25 mouse cellular contexts compared by ENCODE assay signal in the genomic region with DNA sequence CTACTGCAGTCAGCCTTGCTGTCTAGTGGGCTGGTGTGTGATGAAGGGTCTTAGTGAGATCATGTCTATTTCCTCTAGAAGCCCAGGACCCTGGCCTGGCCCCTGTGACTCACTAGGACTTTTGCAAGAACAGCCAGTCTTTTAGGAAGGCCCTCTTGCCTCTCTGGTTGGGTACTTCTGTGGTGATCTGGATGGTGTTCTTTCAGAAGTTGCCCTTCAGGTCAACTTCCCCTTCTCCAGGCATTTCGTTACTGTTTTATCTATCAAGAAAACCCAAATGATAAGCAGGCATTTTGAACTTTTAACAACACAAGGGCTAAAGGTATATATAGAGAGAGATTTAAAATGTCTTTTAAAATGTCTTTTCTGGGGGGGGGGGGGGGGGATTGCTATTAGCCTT.
DNase-seq lines count a peak whose midpoint lies in the region; ATAC-seq and TF ChIP-seq lines count a peak whose summit lies in the region.
"Had no signal": no experiment of that assay in that cellular context is flagged by ENCODE, and none has a peak within 500 bp of the region (broad histone marks: within the 10 kb centered on the region; RNA-seq: fewer than 3 reads in every experiment).

No protein-coding gene starts in this region.

- TF ChIP-seq CTCF in G1E (IDR thresholded peaks at IDR 0.05; ENCODE audit: low read depth, low read length): no peak

- no peak overlapping the region for H3K4me3 ChIP-seq in kidney, embryonic 14.5 days (ENCODE audit: low read length)
- H3K4me3 ChIP-seq in G1E (ENCODE audit: low read depth, low read length): no peak overlapping the region
- H3K4me3 ChIP-seq in liver, embryonic 12.5 days: no peak overlapping the region
- H3K4me3 ChIP-seq: embryonic facial prominence, embryonic 13.5 days; forebrain, embryonic 10.5 days; forebrain, embryonic 15.5 days; gastrocnemius, adult 2 months; heart, adult 2 months; heart, embryonic 12.5 days; hindbrain, embryonic 10.5 days; intestine, embryonic 15.5 days; kidney, embryonic 15.5 days; midbrain, embryonic 13.5 days had no signal

- 0 out of 2 replicates have a peak, but pooled peaks have one; percentile 35 for ATAC-seq in kidney, embryonic 14.5 days (ENCODE audit: low FRiP score, low TSS enrichment)
- peak; percentile 26; the same call in 1 of the 2 replicates for ATAC-seq in G1E (ENCODE audit: extremely low read depth, insufficient number of reproducible peaks, low FRiP score, poor library complexity, severe bottlenecking)
- ATAC-seq in megakaryocyte, adult 5-6 weeks (ENCODE audit: poor library complexity, severe bottlenecking): peak; percentile 39; the same call in 1 of the 2 replicates
- ATAC-seq in liver, embryonic 12.5 days: no peak
- ATAC-seq: forebrain, embryonic 15.5 days; hindbrain, postnatal 0 days; intestine, embryonic 15.5 days; midbrain, embryonic 13.5 days had no signal

- H3K9ac ChIP-seq in kidney, embryonic 14.5 days (ENCODE audit: low read depth, low read length): no peak overlapping the region
- no peak overlapping the region for H3K9ac ChIP-seq in liver, embryonic 12.5 days
- H3K9ac ChIP-seq: embryonic facial prominence, embryonic 13.5 days; forebrain, embryonic 15.5 days; heart, embryonic 12.5 days; intestine, embryonic 15.5 days; kidney, embryonic 15.5 days; midbrain, embryonic 13.5 days had no signal

- no peaks in the 10 kb centered on the region for H3K36me3 ChIP-seq in kidney, embryonic 14.5 days (ENCODE audit: control insufficient read depth, insufficient read depth, low read length)
- no peaks in the 10 kb centered on the region for H3K36me3 ChIP-seq in G1E (replicated peaks)
- H3K36me3 ChIP-seq in liver, embryonic 12.5 days: no peaks in the 10 kb centered on the region
- H3K36me3 ChIP-seq: embryonic facial prominence, embryonic 13.5 days; forebrain, embryonic 10.5 days; forebrain, embryonic 15.5 days; heart, embryonic 12.5 days; hindbrain, embryonic 10.5 days; intestine, embryonic 15.5 days; kidney, embryonic 15.5 days; midbrain, embryonic 13.5 days had no signal

- no peak overlapping the region for H3K4me2 ChIP-seq in kidney, embryonic 14.5 days (replicated peaks; ENCODE audit: low read depth, low read length)
- H3K4me2 ChIP-seq in liver, embryonic 12.5 days: no peak overlapping the region
- H3K4me2 ChIP-seq: embryonic facial prominence, embryonic 13.5 days; forebrain, embryonic 15.5 days; heart, embryonic 12.5 days; intestine, embryonic 15.5 days; midbrain, embryonic 13.5 days had no signal

- WGBS in kidney, embryonic 14.5 days: 61% methylated on average over 1 of the region's 1 CpGs
- WGBS in liver, embryonic 12.5 days (ENCODE audit: insufficient replicate concordance): 30% methylated on average over 1 of the region's 1 CpGs

- DNase-seq in kidney, adult 8-10 months: no peak
- no peak for DNase-seq in G1E (ENCODE audit: low spot score)
- peak; percentile 16 for DNase-seq in NIH3T3 (ENCODE audit: low read depth)
- no peak for DNase-seq in right cerebral cortex, postnatal 36 days (ENCODE audit: low spot score in 2 of 2)
- DNase-seq: B cell, adult 2 months; cerebellum, adult 11-12 months; cerebellum, adult 9-11 months; gastrocnemius, adult 2 months; gastrocnemius, postnatal 36 days; heart, adult 2 months; layer of hippocampus, adult 9-11 months; lung, postnatal 36 days; thymus, postnatal 14 days had no signal

- H3K4me1 ChIP-seq in kidney, embryonic 14.5 days (ENCODE audit: control insufficient read depth, insufficient read depth, low read length): no peaks in the 10 kb centered on the region
- no peaks in the 10 kb centered on the region for H3K4me1 ChIP-seq in G1E (ENCODE audit: insufficient read depth, low read depth, low read length)
- H3K4me1 ChIP-seq in liver, embryonic 12.5 days: no peaks in the 10 kb centered on the region
- H3K4me1 ChIP-seq: embryonic facial prominence, embryonic 13.5 days; forebrain, embryonic 15.5 days; heart, embryonic 12.5 days; hindbrain, embryonic 10.5 days; intestine, embryonic 15.5 days; midbrain, embryonic 13.5 days had no signal

- H3K27me3 ChIP-seq in kidney, embryonic 14.5 days (ENCODE audit: control insufficient read depth, insufficient read depth, low read length): no peaks in the 10 kb centered on the region
- H3K27me3 ChIP-seq in G1E (ENCODE audit: insufficient read depth, low read length): no peaks in the 10 kb centered on the region
- H3K27me3 ChIP-seq in liver, embryonic 12.5 days (replicated peaks): no peaks in the 10 kb centered on the region
- H3K27me3 ChIP-seq: embryonic facial prominence, embryonic 13.5 days; forebrain, embryonic 15.5 days; heart, embryonic 12.5 days; intestine, embryonic 15.5 days; kidney, embryonic 15.5 days; midbrain, embryonic 13.5 days had no signal

- no peak overlapping the region for H3K27ac ChIP-seq in kidney, embryonic 14.5 days (ENCODE audit: low read depth, low read length)
- H3K27ac ChIP-seq in liver, embryonic 12.5 days: no peak overlapping the region
- H3K27ac ChIP-seq: embryonic facial prominence, embryonic 13.5 days; forebrain, embryonic 10.5 days; forebrain, embryonic 15.5 days; gastrocnemius, adult 2 months; heart, adult 2 months; hindbrain, embryonic 10.5 days; hindbrain, postnatal 0 days; intestine, embryonic 15.5 days; kidney, embryonic 15.5 days; midbrain, embryonic 13.5 days had no signal

- H3K9me3 ChIP-seq in kidney, embryonic 14.5 days (ENCODE audit: control insufficient read depth, low read length): no peaks in the 10 kb centered on the region
- H3K9me3 ChIP-seq in G1E (replicated peaks): no peaks in the 10 kb centered on the region
- no peaks in the 10 kb centered on the region for H3K9me3 ChIP-seq in liver, embryonic 12.5 days (replicated peaks)
- H3K9me3 ChIP-seq: embryonic facial prominence, embryonic 13.5 days; forebrain, embryonic 10.5 days; forebrain, embryonic 15.5 days; heart, embryonic 12.5 days; hindbrain, embryonic 10.5 days; intestine, embryonic 15.5 days; kidney, embryonic 15.5 days; midbrain, embryonic 13.5 days had no signal
